Mouse (Mus musculus): ENCODE results near the gene Setd1b. TPM values are rescaled to one million over a fixed set of nuclear protein-coding genes. Genes with fewer than 3 reads are reported as not detected.

Setd1b gene
- total and polyA plus RNA-seq, 3 experiments: 3.0 to 23.5 TPM; not detected in 1

DNA sequence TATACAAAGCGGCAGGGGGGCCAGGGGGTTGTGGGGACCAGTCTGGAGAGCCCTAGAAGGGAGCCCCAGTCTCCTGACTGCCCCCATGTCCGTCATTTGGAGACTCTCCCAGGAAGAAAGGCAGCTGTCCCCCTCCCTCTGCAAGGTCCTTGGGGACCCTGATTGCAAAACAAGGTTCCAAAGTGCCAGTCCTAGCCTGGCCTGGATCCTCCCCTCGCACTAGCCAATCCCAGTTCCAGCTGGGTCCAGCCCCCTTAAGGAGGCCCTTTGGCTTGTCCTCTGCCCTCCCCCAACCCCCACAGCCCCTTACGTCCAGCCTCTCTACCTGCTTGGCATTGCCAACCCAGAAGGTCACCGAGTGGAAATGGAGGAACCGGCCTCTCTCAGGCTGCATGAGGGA is 39.5 kb downstream of the Setd1b start:
- no peaks in the 10 kb centered on the region for H3K27me3 ChIP-seq (ENCODE audit: control insufficient read depth in 1 of 2, insufficient read depth in 2 of 2, low read length in 2 of 2)
- no peak overlapping the region for H3K9ac ChIP-seq (ENCODE audit: control insufficient read depth, low read depth, low read length, poor library complexity, severe bottlenecking)
- H3K9me3 ChIP-seq (replicated peaks; ENCODE audit: insufficient read depth, low read length): no peaks in the 10 kb centered on the region

DNA sequence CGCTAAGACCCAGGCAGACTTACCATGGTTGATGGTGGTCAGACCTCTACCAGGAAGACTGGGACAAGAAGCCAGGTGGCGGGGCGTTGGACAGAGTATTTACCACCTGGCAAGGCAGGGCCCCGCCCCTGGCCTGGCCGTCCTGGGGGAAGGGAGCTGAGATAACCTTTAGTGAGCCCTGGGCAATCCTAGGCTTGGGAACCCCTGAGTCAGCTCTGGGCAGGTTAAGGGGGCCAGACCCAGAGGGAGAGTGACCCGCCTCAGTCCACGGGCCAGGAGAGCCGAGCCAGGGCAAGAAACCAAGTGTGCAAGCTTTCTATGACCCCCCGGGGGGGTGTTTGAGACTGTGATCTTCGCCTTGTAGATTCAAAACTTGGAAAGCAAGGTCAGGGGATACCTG is 40.7 kb downstream of the Setd1b start, which contains the start of gene Hpd:
Hpd (minus strand) TSS at position 77 of the 400 bp plus-strand sequence.
- Histone ChIP-seq H3K9ac (ENCODE audit: control insufficient read depth, low read depth, low read length, poor library complexity, severe bottlenecking) (no peak within 1 kb of the TSS), H3K4me3 (ENCODE audit: control insufficient read depth in 1 of 2, insufficient read depth in 1 of 2, low read depth in 2 of 2, low read length in 2 of 2) (no peak within 1 kb of the TSS), H3K79me2 (ENCODE audit: control insufficient read depth, insufficient read depth, low read length, poor library complexity) (no peaks in the 10 kb centered on the region), H3K27me3 (ENCODE audit: control insufficient read depth in 1 of 2, insufficient read depth in 2 of 2, low read length in 2 of 2) (no peaks in the 10 kb centered on the region), H3K36me3 (ENCODE audit: control insufficient read depth in 1 of 2, insufficient read depth in 2 of 2, low read length in 2 of 2) (no peaks in the 10 kb centered on the region), H3K9me3 (replicated peaks; ENCODE audit: insufficient read depth, low read length) (no peaks in the 10 kb centered on the region), H3K4me1 (ENCODE audit: control insufficient read depth in 1 of 2, insufficient read depth in 2 of 2, low read length in 2 of 2) (no peaks in the 10 kb centered on the region), H3K27ac (ENCODE audit: control insufficient read depth, low read depth, low read length) (no peak within 1 kb of the TSS)
- TF ChIP-seq ELF1 (IDR thresholded peaks at IDR 0.05; ENCODE audit: low read depth, low read length) (no peak), POLR2A (IDR thresholded peaks at IDR 0.05; ENCODE audit: control insufficient read depth in 1 of 2, insufficient read depth in 1 of 2, low read depth in 1 of 2, low read length in 2 of 2, poor library complexity in 1 of 2) (no peak), JUND (IDR thresholded peaks at IDR 0.05; ENCODE audit: low read depth, low read length) (no peak), MEF2A (IDR thresholded peaks at IDR 0.05; ENCODE audit: extremely low read depth, insufficient replicate concordance, low read depth, low read length, poor library complexity, severe bottlenecking) (no peak), UBTF (IDR thresholded peaks at IDR 0.05; ENCODE audit: borderline replicate concordance, insufficient read depth, low read depth, low read length) (no peak), BHLHE40 (IDR thresholded peaks at IDR 0.05; ENCODE audit: borderline replicate concordance, low read depth, low read length) (no peak), ZMIZ1 (IDR thresholded peaks at IDR 0.05; ENCODE audit: low read depth, low read length) (no peak), USF1 (IDR thresholded peaks at IDR 0.05; ENCODE audit: low read depth, low read length) (no peak), SMC3 (IDR thresholded peaks at IDR 0.05; ENCODE audit: low read depth, low read length) (no peak), NELFE (IDR thresholded peaks at IDR 0.05; ENCODE audit: low read depth, low read length) (no peak)
- no peak for DNase-seq (ENCODE audit: low read depth, low spot score)

More for the DNA sequence above, 39.5 kb downstream of the Setd1b start:
- no peak overlapping the region for H3K4me3 ChIP-seq (ENCODE audit: control insufficient read depth in 1 of 2, insufficient read depth in 1 of 2, low read depth in 2 of 2, low read length in 2 of 2)
- no peaks in the 10 kb centered on the region for H3K36me3 ChIP-seq (ENCODE audit: control insufficient read depth in 1 of 2, insufficient read depth in 2 of 2, low read length in 2 of 2)
- no peaks in the 10 kb centered on the region for H3K4me1 ChIP-seq (ENCODE audit: control insufficient read depth in 1 of 2, insufficient read depth in 2 of 2, low read length in 2 of 2)
- no peaks in the 10 kb centered on the region for H3K79me2 ChIP-seq (ENCODE audit: control insufficient read depth, insufficient read depth, low read length, poor library complexity)
- DNase-seq (ENCODE audit: low read depth, low spot score): no peak
- no peak overlapping the region for H3K27ac ChIP-seq (ENCODE audit: control insufficient read depth, low read depth, low read length)
- TF ChIP-seq ZKSCAN1 (IDR thresholded peaks at IDR 0.05; ENCODE audit: low read depth, low read length) (no peak), ELF1 (IDR thresholded peaks at IDR 0.05; ENCODE audit: low read depth, low read length) (no peak), MAX (IDR thresholded peaks at IDR 0.05; ENCODE audit: low read length) (no peak), POLR2AphosphoS2 (IDR thresholded peaks at IDR 0.05; ENCODE audit: low read length) (no peak), MEF2A (IDR thresholded peaks at IDR 0.05; ENCODE audit: extremely low read depth, insufficient replicate concordance, low read depth, low read length, poor library complexity, severe bottlenecking) (no peak), TCF12 (IDR thresholded peaks at IDR 0.05; ENCODE audit: low read depth, low read length) (no peak), POLR2AphosphoS5 (IDR thresholded peaks at IDR 0.05; ENCODE audit: borderline replicate concordance, low read depth, low read length) (no peak), CHD1 (IDR thresholded peaks at IDR 0.05; ENCODE audit: low read depth, low read length) (no peak), JUND (IDR thresholded peaks at IDR 0.05; ENCODE audit: low read depth, low read length) (no peak)

Data from MEL (cell line).